Mouse (Mus musculus) G1E (cell line): ENCODE results near the gene Kctd15. TPM values are rescaled to one million over a fixed set of nuclear protein-coding genes. Genes with fewer than 3 reads are reported as not detected.
A peak's percentile ranks its signal among the peaks of the same experiment; 100 is the strongest.

Source experiments
- ATAC-seq: 2 replicates; pipeline ENCODE4 v1.8.0; 2016; ENCODE audit warnings: mild to moderate bottlenecking; ENCODE audit not compliant: insufficient number of reproducible peaks, poor library complexity, low FRiP score, severe bottlenecking; ENCODE audit errors: extremely low read depth
- DNase-seq: peaks from one replicate; pipeline ENCODE4 v3.0.0; 2012; ENCODE audit warnings: low spot score
- H3K27me3 ChIP-seq: 2 replicates; pipeline ENCODE4 v1.6.1; 2012; ENCODE audit warnings: mild to moderate bottlenecking, low read length, inconsistent platforms; ENCODE audit not compliant: insufficient read depth
- H3K36me3 ChIP-seq: replicated peaks from 2 replicates; pipeline ENCODE3; 2012; ENCODE audit warnings: mild to moderate bottlenecking, inconsistent platforms
- H3K4me1 ChIP-seq: 2 replicates; pipeline ENCODE4 v1.6.1; 2012; ENCODE audit warnings: low read depth, low read length, inconsistent platforms, mixed read lengths; ENCODE audit not compliant: insufficient read depth
- H3K4me3 ChIP-seq: 2 replicates; pipeline ENCODE4 v1.5.1; 2012; ENCODE audit warnings: low read depth, mild to moderate bottlenecking, inconsistent platforms, low read length, moderate library complexity, mixed read lengths
- H3K9me3 ChIP-seq: replicated peaks from 2 replicates; pipeline ENCODE4 v1.6.1; 2012; ENCODE audit warnings: inconsistent platforms
- CTCF ChIP-seq: IDR thresholded peaks from 2 replicates; pipeline ENCODE4 v1.5.1; 2012; ENCODE audit warnings: low read depth, low read length, inconsistent platforms, mixed read lengths
- GATA1 ChIP-seq: IDR thresholded peaks from 2 replicates; pipeline ENCODE4 v1.6.1; 2012; ENCODE audit warnings: borderline replicate concordance, low read length, inconsistent platforms, mixed read lengths
- GATA2 ChIP-seq: IDR thresholded peaks from 2 replicates; pipeline ENCODE4 v1.6.1; 2012; ENCODE audit warnings: low read depth, low read length, inconsistent platforms, borderline replicate concordance
- POLR2AphosphoS5 ChIP-seq: IDR thresholded peaks from 2 replicates; pipeline ENCODE4 v1.6.1; 2012; ENCODE audit warnings: low read depth, low read length, inconsistent platforms; ENCODE audit not compliant: insufficient replicate concordance
- TAL1 ChIP-seq: conservative IDR thresholded peaks from 2 replicates; pipeline ENCODE4 v1.6.1; 2012; ENCODE audit warnings: low read depth, low read length, inconsistent platforms, mixed read lengths
- polyA plus RNA-seq: library from polyadenylated mRNA; stranded (reverse); fragments of >175 nt; gene quantifications from 2 replicates; pipeline ENCODE4 v1.2.3, GENCODE M21; 2012
- total RNA-seq, 2 experiments: library from RNA; stranded (forward) in 1 of 2; stranded (reverse) in 1 of 2; fragments of 200-1000 nt in 1 of 2; fragments of >200 nt in 1 of 2; fragmentation: Nextera tagmentation in 1 of 2; gene quantifications; 2 replicates each; pipeline ENCODE4 v1.2.3; 2014 to 2017

Kctd15 gene
- total and polyA plus RNA-seq, 3 experiments = 0.11 TPM; not detected in 2

DNA sequence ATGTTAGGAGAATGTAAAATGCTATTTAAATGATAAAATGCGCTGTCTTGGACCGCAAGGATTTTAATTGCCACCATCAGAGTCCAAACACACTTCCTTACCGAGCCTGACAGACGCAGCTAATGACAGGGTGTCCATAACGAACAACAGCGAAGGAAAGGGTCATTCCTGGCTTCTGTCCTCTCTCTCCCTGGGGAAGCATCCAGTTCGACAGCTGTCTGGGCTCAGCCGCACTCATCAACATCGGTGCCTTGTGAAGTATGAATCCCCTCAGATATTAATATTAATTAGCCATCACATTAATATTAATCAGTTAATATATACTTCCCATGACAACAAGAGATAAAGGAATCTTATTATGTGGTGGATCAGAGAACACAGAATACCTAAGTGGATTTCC, 38.4 kb upstream of the Kctd15 start:
- TF ChIP-seq CTCF (no peak), GATA2 (no peak), POLR2AphosphoS5 (no peak), GATA1 (no peak), TAL1 (no peak)
- no peak for ATAC-seq
- no peak for DNase-seq
- Histone ChIP-seq H3K4me1 (no peaks in the 10 kb centered on the region), H3K4me3 (no peak overlapping the region), H3K27me3 (no peaks in the 10 kb centered on the region), H3K36me3 (no peaks in the 10 kb centered on the region), H3K9me3 (peaks cover 90% of the 10 kb centered on the region)

DNA sequence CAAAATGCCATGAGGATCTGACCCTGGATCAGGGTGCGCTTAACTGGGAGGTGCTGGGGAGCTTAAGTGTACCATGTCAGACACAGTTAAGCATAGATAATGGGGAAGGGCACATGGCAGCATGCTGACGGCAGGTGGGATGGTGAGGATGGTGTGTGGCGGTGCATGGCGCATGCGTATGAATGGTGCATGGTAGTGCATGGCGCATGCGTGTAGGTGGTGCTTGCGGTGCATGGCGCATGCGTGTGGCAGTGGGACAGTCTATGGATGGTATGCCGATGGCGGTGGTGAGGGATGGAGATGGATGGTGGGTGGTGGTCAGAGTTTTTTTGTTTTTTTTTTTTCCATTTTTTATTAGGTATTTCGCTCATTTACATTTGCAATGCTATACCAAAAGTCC, 37.4 kb upstream of the Kctd15 start:
- H3K27me3 ChIP-seq = no peaks in the 10 kb centered on the region
- no peaks in the 10 kb centered on the region for H3K4me1 ChIP-seq
- no peak for TF ChIP-seq POLR2AphosphoS5
- TF ChIP-seq CTCF = no peak
- TF ChIP-seq TAL1 = no peak
- no peak for TF ChIP-seq GATA2
- TF ChIP-seq GATA1 = no peak
- peaks cover 91% of the 10 kb centered on the region for H3K9me3 ChIP-seq
- H3K4me3 ChIP-seq = peak overlapping the region; percentile 36; the same call in 1 of the 2 replicates
- no peaks in the 10 kb centered on the region for H3K36me3 ChIP-seq
- DNase-seq = no peak
- no peak for ATAC-seq

DNA sequence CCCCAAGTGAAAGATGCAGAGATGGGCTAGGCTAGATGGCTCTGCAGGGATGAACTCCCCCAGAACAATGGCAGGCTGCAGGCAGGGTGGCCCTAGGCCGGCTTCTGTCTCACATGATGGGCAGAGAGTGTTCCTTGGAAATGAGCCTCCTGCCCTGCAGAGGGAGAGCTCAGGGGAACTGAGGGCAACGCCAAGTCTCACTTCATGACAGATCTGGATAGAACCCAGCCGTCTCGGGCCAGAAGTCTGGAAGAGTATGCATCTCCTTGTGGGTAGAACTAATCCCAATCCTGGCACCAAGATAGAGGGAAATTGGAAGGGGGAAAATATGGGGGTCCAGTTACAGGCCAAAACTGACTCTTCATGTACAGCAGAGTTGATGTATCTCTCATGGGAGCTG, 36.5 kb upstream of the Kctd15 start:
- DNase-seq = no peak

DNA sequence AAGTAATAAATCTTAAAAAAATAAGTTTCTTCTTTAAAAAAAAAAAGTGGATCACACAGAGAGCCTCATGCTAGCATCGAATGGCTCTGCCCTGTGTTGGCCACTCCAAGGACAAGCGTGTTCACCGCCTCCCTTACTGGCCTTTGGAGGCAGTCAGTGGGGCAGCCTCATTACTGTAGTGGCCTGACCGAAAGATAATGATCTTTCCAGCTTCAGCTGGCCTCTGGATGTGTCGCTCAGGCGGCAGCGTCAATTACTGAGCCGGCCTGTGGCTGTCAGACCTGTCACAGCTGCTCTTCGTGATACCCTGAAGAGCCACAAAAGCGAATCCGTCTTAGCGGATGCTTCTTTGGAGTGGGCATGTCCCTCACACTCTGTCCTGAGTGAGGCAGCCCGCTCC, 33.6 kb upstream of the Kctd15 start:
- ATAC-seq (no peak), DNase-seq (no peak)
- H3K36me3 ChIP-seq = no peaks in the 10 kb centered on the region
- no peaks in the 10 kb centered on the region for H3K27me3 ChIP-seq
- peaks cover 92% of the 10 kb centered on the region for H3K9me3 ChIP-seq
- no peak for TF ChIP-seq TAL1
- no peak for TF ChIP-seq POLR2AphosphoS5
- TF ChIP-seq GATA2 = no peak
- TF ChIP-seq GATA1 = no peak
- no peak for TF ChIP-seq CTCF
- H3K4me3 ChIP-seq = no peak overlapping the region
- no peaks in the 10 kb centered on the region; the same call in 1 of the 2 replicates for H3K4me1 ChIP-seq

More for the DNA sequence above, 36.5 kb upstream of the Kctd15 start:
- Histone ChIP-seq H3K36me3 (no peaks in the 10 kb centered on the region), H3K27me3 (no peaks in the 10 kb centered on the region), H3K4me3 (no peak overlapping the region), H3K9me3 (peaks cover 90% of the 10 kb centered on the region), H3K4me1 (no peaks in the 10 kb centered on the region; the same call in 1 of the 2 replicates)
- TF ChIP-seq CTCF = no peak
- no peak for TF ChIP-seq GATA1
- no peak for TF ChIP-seq TAL1
- TF ChIP-seq GATA2 = no peak
- TF ChIP-seq POLR2AphosphoS5 = no peak
- no peak for ATAC-seq

DNA sequence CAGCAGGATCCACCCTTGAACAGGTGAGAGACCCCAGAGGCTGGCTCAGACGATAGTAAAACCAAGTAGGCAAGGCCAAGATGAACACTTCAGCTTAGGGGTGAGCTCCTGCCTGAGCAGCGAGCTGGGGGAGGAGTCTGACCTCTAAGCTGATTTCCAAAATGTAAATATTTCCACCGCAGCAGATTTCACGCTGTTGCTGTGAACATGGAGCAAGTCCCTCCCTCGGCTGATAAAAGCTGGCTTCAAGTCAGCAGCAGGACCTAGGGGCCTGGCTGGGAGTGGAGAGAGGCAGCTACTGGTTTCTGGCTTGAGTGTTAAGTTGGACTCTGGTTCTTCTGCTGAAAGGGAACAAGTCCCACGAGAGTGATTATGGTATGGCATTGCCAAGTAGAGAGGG, 32.5 kb upstream of the Kctd15 start:
- ATAC-seq = no peak
- DNase-seq = no peak
- Histone ChIP-seq H3K27me3 (no peaks in the 10 kb centered on the region), H3K36me3 (no peaks in the 10 kb centered on the region), H3K4me1 (no peaks in the 10 kb centered on the region; the same call in 1 of the 2 replicates), H3K9me3 (peaks cover 89% of the 10 kb centered on the region), H3K4me3 (no peak overlapping the region)
- TF ChIP-seq GATA2 (no peak), GATA1 (no peak), TAL1 (no peak), CTCF (no peak), POLR2AphosphoS5 (no peak)

DNA sequence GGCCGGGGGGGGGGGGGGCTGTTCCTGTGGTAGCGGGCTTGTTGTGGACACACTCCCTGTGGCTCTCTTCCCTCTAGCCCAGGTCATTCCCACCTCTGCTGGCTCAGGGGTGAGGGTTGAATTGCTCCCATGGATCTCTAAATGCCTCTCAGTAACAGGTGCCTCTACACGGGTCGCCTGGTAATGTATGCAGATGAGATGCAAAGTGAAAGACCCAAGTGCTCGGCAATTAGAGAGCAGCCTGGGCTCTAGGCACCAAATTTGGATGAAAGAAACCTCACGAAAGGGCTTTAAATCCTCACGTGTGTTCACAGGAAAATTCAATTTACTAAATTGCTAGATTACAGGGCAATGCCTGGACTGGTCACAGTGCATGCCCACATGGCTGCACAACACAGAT, 29.3 kb upstream of the Kctd15 start:
- no peak overlapping the region for H3K4me3 ChIP-seq
- H3K9me3 ChIP-seq = peaks cover 77% of the 10 kb centered on the region
- no peaks in the 10 kb centered on the region; the same call in 1 of the 2 replicates for H3K4me1 ChIP-seq
- H3K27me3 ChIP-seq = no peaks in the 10 kb centered on the region
- DNase-seq (no peak), ATAC-seq (no peak)
- TF ChIP-seq GATA2 (no peak), CTCF (no peak), POLR2AphosphoS5 (no peak), TAL1 (no peak), GATA1 (no peak)
- H3K36me3 ChIP-seq = no peaks in the 10 kb centered on the region

DNA sequence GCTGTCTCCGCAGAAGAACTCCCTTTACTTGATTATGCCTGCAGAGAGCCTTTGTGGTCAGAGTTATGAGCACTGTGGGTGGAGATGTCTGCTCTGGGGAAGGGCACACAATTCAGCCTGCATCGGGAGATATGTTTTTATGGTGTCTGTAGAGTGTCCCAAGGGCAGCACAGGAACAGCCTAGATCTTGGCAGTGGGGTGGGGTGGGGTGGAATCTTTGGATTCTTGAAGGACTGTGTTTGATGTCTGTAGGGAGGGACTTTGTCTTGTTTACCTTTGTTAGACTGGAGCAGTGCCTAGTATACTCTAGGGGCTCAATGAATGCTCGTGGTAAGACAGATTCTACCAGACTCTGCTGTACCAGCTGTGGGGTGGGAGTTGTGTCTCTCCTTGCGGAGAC, 28.6 kb upstream of the Kctd15 start:
- DNase-seq (no peak), ATAC-seq (no peak)
- Histone ChIP-seq H3K4me1 (no peaks in the 10 kb centered on the region; the same call in 1 of the 2 replicates), H3K9me3 (peaks cover 76% of the 10 kb centered on the region), H3K4me3 (no peak overlapping the region), H3K36me3 (no peaks in the 10 kb centered on the region), H3K27me3 (no peaks in the 10 kb centered on the region)
- no peak for TF ChIP-seq GATA1
- TF ChIP-seq GATA2 = no peak
- TF ChIP-seq POLR2AphosphoS5 = no peak
- TF ChIP-seq CTCF = no peak
- no peak for TF ChIP-seq TAL1
